Mouse (Mus musculus) forebrain, embryonic 16.5 days (tissue): ENCODE measurements around the gene Tor4a. TPM values are rescaled to one million over a fixed set of nuclear protein-coding genes. Genes with fewer than 3 reads are reported as not detected.

Source experiments
- ATAC-seq: fragments of 200-750 bp; cut with Nextera tagmentation; 2 replicates; pipeline ENCODE4 v1.8.0; 2017; ENCODE audit warnings: mild to moderate bottlenecking, moderate library complexity
- H3K27ac ChIP-seq: fragments of 300-500 bp; sonication (generic); 2 replicates; pipeline ENCODE4 v1.5.1; 2014; ENCODE audit warnings: low read length, control low read depth
- H3K27me3 ChIP-seq: fragments of 300-500 bp; sonication (generic); replicated peaks from 2 replicates; pipeline ENCODE4 v1.6.1; 2014; ENCODE audit warnings: low read length; ENCODE audit not compliant: control insufficient read depth, insufficient read depth
- H3K36me3 ChIP-seq: fragments of 300-500 bp; sonication (generic); 2 replicates; pipeline ENCODE4 v1.6.1; 2014; ENCODE audit not compliant: control insufficient read depth, insufficient read depth
- H3K4me1 ChIP-seq: fragments of 300-500 bp; sonication (generic); replicated peaks from 2 replicates; pipeline ENCODE4 v1.6.1; 2014; ENCODE audit warnings: low read length; ENCODE audit not compliant: control insufficient read depth, insufficient read depth
- H3K4me2 ChIP-seq: fragments of 300-500 bp; sonication (generic); 2 replicates; pipeline ENCODE4 v1.6.1; 2014; ENCODE audit warnings: mild to moderate bottlenecking, low read length, control low read depth
- H3K4me3 ChIP-seq: fragments of 300-500 bp; sonication (generic); replicated peaks from 2 replicates; pipeline ENCODE4 v1.5.1; 2014; ENCODE audit warnings: mild to moderate bottlenecking, low read length, control low read depth
- H3K9ac ChIP-seq: fragments of 300-500 bp; sonication (generic); replicated peaks from 2 replicates; pipeline ENCODE4 v1.6.1; 2014; ENCODE audit warnings: low read depth, low read length, control low read depth
- H3K9me3 ChIP-seq: fragments of 300-500 bp; sonication (generic); 2 replicates; pipeline ENCODE4 v1.6.1; 2016; ENCODE audit warnings: low read length; ENCODE audit not compliant: control insufficient read depth
- WGBS: fragments of 180-500 bp; shearing (Covaris S2); extraction: QIAGEN DNeasy Blood & Tissue Kit; methylation state at CpG from one replicate; pipeline ENCODE4 v1.1.7; 2014; 5-methylcytosine and 5-hydroxymethylcytosine counted together
- polyA plus RNA-seq: library from polyadenylated mRNA; unstranded; fragments of >200 nt; fragmentation: Nextera tagmentation; extraction: Ambion mirVana; gene quantifications from 2 replicates; pipeline ENCODE4 v1.2.1, GENCODE M21; 2015

The Tor4a gene
- polyA plus RNA-seq, 1 experiment from 2014 or later: 0.85 TPM

DNA sequence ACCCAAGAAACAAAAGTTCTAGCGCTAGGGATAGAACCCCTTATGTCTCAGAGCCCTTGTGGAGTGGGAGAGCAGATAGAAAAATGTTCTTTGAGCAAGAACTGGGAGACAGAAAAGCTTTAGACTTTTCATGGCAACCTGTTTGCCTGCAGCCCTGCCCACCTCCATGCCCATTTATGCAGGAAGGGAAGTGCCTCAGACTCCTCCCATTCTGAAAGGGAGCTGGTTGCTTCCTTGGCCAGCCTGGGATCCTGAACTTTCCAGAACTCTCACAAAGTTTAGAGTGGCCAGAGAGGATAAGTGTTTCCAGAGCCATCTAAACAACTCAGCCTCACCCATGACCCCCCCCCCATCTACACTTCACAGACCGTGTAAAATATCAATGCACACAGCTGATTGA, 505 bp upstream of the Tor4a start:
- no peak overlapping the region for H3K4me3 ChIP-seq

DNA sequence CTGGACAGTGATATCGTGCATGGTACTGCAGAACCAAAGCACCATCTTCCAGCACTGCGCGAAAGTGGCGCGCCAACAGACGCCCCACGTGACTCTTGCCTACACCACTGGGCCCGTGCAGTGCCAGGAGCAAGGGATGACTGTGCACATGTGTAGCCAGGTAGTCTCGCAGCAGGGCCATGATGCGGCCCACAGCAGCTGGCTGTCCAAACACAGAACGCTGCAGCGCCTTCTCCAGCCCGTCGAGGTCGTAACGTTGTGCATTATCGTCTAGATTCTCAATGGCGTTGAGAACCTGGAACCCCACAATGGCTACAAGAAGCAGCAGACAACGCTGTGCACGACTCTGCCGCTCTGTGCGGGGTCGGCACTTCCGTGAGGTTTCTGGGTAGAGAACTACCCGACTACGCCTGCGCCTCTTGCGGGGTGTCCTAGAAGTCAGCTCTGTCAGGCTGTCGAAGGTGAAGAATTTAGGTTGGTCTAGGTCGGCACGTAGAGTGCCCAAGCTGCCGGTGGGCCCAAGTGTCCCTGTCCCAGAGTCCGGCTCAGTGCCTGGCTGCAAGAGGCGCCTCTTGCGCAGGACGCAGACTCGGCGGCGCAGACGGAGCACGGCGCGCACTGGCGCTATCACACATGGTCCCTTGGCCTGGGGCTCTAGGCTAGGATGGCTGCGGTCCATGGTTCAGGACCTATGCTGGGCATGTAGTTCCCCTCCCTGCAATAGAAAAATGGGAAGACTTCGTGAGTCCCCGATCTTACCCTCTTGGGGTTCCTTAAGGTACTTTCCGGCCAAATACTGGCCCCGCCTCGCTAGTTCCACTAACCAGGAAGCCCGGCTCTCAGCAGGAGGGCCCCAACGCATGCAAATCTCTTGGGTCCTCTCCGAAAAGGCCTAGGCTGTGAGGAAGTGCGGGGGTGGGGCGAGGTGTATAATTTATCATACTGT, 1.2 kb downstream of the Tor4a start:
- 22% methylated on average over 55 of the region's 55 CpGs for WGBS
- peaks cover 9% of the 10 kb centered on the region for H3K36me3 ChIP-seq
- H3K27me3 ChIP-seq: peaks cover 21% of the 10 kb centered on the region
- H3K4me3 ChIP-seq: no peak overlapping the region
- H3K9ac ChIP-seq: no peak overlapping the region
- 0 out of 2 replicates have a peak overlapping the region, but pooled peaks have one; percentile 7 for H3K4me2 ChIP-seq
- H3K4me1 ChIP-seq: peaks cover 3% of the 10 kb centered on the region; the same call in 1 of the 2 replicates
- H3K27ac ChIP-seq: no peak overlapping the region
- ATAC-seq: no peak
- no peaks in the 10 kb centered on the region for H3K9me3 ChIP-seq

More for the DNA sequence above, 505 bp upstream of the Tor4a start:
- H3K4me1 ChIP-seq: peaks cover 3% of the 10 kb centered on the region; the same call in 1 of the 2 replicates
- H3K9ac ChIP-seq: no peak overlapping the region
- no peak for ATAC-seq
- H3K36me3 ChIP-seq: peaks cover 14% of the 10 kb centered on the region
- H3K9me3 ChIP-seq: no peaks in the 10 kb centered on the region
- 23% methylated on average over 2 of the region's 2 CpGs for WGBS
- H3K27me3 ChIP-seq: peaks cover 21% of the 10 kb centered on the region
- no peak overlapping the region for H3K4me2 ChIP-seq
- no peak overlapping the region for H3K27ac ChIP-seq

DNA sequence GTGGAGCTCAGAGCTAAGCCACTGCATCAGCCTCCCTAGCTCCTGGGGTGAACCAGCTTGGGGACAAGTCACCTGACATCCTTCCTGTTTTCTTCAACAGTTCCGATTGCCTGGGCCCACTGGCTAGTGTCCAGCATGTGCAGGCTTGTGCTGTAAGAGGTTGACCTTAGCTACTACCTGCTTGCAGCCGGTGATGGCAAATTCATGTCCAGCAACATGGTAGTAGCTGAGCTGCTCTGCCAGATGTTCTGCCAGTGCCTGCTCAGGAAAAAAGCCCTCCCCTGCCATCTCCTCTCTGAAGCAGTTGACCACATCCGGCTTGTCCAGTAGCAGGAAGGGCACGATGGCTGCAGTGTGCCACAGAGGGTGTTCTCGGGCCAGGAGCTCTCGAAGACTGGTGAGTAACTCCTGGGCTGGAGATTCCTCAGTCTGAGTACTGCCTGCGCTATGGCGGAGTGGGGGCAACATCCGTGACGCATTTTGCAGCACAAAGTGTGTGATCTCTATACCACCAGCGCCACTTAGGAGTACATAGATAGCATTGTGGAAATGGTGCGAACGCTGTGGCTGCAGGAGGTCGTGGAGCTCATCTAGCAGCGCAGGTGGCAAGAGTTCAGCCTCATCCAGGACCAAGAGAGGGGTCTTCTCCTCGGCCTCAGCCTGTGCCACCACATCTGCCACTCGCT, 2.1 kb downstream of the Tor4a start:
- Histone ChIP-seq H3K4me3 (no peak overlapping the region), H3K36me3 (peaks cover under 1% of the 10 kb centered on the region), H3K4me2 (no peak overlapping the region), H3K9ac (no peak overlapping the region), H3K9me3 (no peaks in the 10 kb centered on the region), H3K27ac (no peak overlapping the region), H3K4me1 (peaks cover 3% of the 10 kb centered on the region; the same call in 1 of the 2 replicates), H3K27me3 (peaks cover 21% of the 10 kb centered on the region)
- ATAC-seq: no peak
- WGBS: 85% methylated on average over 17 of the region's 17 CpGs

- ATAC-seq: no peak
Observed at GRCm38 (mm10) chr2:25194006-25194405, 2.7 kb downstream of the Tor4a start.

DNA sequence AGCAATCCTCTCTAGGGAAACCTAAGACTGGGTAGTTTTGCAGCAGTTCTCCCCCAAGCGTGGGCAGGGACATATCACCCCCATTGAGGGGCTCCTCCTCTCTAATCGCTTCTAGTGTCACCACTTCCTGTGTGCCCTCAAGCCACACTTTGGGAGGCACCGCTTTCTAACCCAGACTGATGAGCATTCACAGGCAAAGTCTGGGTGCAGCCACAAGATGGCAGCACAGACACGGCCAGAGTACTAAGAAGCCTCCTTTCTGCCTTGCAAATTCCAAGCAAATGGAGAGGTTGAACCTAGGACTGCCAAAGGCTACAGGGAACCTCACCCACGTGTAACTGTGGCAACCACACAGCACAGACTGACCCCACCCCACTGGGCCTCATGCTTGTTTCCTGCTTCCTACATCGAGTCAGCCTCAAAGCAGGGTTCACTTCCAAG, 3.3 kb downstream of the Tor4a start:
- Histone ChIP-seq H3K4me3 (no peak overlapping the region), H3K27ac (no peak overlapping the region), H3K4me1 (peaks cover 3% of the 10 kb centered on the region; the same call in 1 of the 2 replicates), H3K9me3 (no peaks in the 10 kb centered on the region), H3K4me2 (no peak overlapping the region), H3K36me3 (no peaks in the 10 kb centered on the region), H3K27me3 (peaks cover 21% of the 10 kb centered on the region), H3K9ac (no peak overlapping the region)
- ATAC-seq: peak; percentile 73
- under 1% methylated on average over 6 of the region's 6 CpGs for WGBS

More at GRCm38 (mm10) chr2:25194006-25194405, 2.7 kb downstream of the Tor4a start:
- no peak overlapping the region for H3K4me3 ChIP-seq
- peaks cover 3% of the 10 kb centered on the region; the same call in 1 of the 2 replicates for H3K4me1 ChIP-seq
- H3K36me3 ChIP-seq: no peaks in the 10 kb centered on the region
- H3K27me3 ChIP-seq: peaks cover 21% of the 10 kb centered on the region
- H3K9me3 ChIP-seq: no peaks in the 10 kb centered on the region
- H3K4me2 ChIP-seq: no peak overlapping the region
- no peak overlapping the region for H3K27ac ChIP-seq
- WGBS: 80% methylated on average over 5 of the region's 5 CpGs
- no peak overlapping the region for H3K9ac ChIP-seq

- Histone ChIP-seq H3K4me3 (no peak overlapping the region), H3K4me1 (peaks cover 26% of the 10 kb centered on the region), H3K27me3 (no peaks in the 10 kb centered on the region), H3K4me2 (no peak overlapping the region), H3K9ac (no peak overlapping the region), H3K36me3 (no peaks in the 10 kb centered on the region), H3K9me3 (no peaks in the 10 kb centered on the region), H3K27ac (no peak overlapping the region)
- no peak for ATAC-seq
- 86% methylated on average over 6 of the region's 6 CpGs for WGBS
Observed at GRCm38 (mm10) chr2:25187841-25188240, 8.8 kb downstream of the Tor4a start.

- no peak overlapping the region; the same call in 1 of the 2 replicates for H3K27ac ChIP-seq
- 31% methylated on average over 5 of the region's 5 CpGs for WGBS
- H3K27me3 ChIP-seq: no peaks in the 10 kb centered on the region
- no peak for ATAC-seq
- no peaks in the 10 kb centered on the region for H3K36me3 ChIP-seq
- H3K4me3 ChIP-seq: peak overlapping the region; percentile 59; the same call in 1 of the 2 replicates
- no peaks in the 10 kb centered on the region for H3K9me3 ChIP-seq
- peak overlapping the region; percentile 90 for H3K9ac ChIP-seq
- peaks cover 38% of the 10 kb centered on the region for H3K4me1 ChIP-seq
- H3K4me2 ChIP-seq: peak overlapping the region; percentile 86
Observed at GRCm38 (mm10) chr2:25186575-25186930, 10.1 kb downstream of the Tor4a start.

DNA sequence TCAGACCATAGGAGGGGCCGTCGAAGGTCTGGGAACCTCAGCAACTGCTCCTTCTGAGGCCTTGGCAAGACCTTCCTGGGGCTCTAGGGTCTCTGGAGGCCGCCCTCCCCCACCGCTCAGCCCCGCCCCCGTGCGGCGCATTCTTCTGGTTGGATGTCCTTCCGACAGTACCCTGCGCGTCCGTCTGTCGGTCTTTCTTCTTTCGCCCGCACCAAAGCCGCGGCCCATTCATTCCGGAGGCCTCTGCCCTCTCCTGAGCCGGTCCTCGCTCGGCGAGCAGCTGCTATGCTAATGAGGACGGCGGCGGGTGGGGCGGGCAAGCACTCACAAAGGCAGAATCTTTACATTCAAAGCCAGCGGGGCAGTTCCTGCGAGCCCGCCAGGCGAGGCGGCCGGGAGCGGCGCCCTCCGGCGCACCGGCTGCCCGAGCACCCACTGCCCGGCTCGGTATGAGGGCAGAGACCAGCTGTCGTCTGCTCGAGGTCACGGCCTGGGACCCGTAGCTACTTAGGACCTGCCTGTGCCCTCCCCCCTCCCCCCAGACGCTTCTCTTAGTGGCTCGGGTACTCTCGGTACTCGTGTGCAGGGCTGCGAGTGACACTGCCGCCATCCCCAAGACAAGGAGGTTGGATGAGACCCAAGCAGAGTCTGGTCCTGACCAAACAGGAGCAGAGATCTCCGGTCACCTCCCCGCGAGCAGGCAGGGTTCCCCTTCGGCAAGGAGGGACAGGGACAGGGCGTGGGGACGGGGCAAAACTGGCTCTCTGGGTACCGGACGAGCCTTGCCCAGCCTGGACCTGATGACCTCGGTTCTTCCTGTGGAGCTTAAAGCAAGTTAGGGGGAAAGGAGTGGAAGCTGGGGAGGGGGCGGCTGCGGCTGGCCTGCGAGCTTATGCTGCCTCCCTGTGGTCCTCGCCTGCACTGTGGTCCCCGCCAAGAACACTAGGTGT, 10.8 kb downstream of the Tor4a start:
- Histone ChIP-seq H3K27ac (peak overlapping the region; percentile 94), H3K27me3 (no peaks in the 10 kb centered on the region), H3K4me3 (peak overlapping the region; percentile 59), H3K36me3 (no peaks in the 10 kb centered on the region), H3K4me1 (peaks cover 43% of the 10 kb centered on the region), H3K4me2 (peak overlapping the region; percentile 86), H3K9ac (peak overlapping the region; percentile 90), H3K9me3 (no peaks in the 10 kb centered on the region)
- ATAC-seq: peak; percentile 75
- whole genome bisulfite sequencing: under 1% methylated on average over 63 of the region's 64 CpGs
